Mouse (Mus musculus) fat pad, adult 2 months (tissue): ENCODE results near the gene Zdhhc18.

Experiments
- DNase-seq: peaks from one replicate; pipeline ENCODE4 v3.0.0-alpha.2; 2011; ENCODE audit warnings: low read depth, low spot score; ENCODE audit errors: extremely low read depth

Zdhhc18 gene

DNA sequence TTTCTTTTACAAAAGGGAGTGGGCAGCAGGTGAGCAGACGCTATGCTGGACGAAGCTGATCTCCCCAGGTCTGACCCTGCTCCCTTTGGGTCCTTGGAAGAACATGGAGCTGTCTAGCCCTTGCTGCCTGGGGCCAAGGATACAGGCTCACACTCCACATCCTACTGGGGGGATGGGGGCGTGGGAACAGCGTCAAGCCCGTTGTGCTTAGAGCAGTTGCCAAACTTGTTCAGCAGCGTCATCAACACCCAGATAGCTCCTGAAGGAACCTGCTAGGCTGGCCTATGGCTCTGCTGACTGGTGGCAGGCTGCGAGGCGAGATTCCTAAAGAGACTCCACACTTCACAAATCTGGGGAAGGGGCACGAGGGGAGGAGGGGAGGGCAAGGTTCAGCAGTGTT, 44.6 kb downstream of the Zdhhc18 start:
- no peak for DNase-seq

DNA sequence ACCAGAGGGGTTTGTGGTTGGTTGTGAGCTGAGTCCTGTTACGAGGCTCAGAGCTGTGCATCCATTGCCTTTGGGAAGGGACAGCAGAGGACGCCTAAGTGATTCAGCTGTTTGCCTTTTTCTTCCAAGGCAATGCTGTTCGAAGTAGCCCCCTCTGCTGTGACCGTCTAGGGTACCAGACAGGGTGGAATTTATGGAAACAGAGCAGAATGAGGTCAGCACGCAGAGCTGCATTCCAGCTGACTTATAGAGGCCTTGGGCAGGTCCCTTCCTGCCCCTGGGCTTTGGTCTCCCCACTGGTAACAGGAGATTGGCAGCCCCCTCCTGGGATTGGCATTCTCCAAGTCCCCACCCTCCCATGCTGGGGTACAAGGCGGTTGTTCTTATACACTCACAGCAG, 45.1 kb downstream of the Zdhhc18 start:
- no peak for DNase-seq

DNA sequence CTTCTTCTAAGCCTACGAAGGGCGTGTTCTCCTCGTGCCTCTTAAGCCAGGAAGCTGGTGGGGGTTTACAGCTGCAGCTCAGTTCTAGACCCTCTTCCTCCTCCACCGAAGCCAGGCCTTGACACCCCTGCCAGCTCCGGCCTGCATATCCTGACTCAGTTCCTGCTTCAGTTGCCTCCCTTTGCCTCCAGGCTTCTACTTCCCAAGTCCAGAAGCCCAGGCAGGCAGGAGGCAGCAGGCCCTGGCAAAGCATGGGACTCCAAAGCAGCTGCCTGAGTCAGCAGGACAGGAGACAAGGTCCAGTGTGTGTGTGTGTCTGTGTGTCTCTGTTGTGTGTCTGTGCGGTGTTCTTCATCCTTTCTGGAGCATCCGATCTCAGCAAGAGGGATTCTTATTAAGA, 45.8 kb downstream of the Zdhhc18 start:
- DNase-seq = no peak

DNA sequence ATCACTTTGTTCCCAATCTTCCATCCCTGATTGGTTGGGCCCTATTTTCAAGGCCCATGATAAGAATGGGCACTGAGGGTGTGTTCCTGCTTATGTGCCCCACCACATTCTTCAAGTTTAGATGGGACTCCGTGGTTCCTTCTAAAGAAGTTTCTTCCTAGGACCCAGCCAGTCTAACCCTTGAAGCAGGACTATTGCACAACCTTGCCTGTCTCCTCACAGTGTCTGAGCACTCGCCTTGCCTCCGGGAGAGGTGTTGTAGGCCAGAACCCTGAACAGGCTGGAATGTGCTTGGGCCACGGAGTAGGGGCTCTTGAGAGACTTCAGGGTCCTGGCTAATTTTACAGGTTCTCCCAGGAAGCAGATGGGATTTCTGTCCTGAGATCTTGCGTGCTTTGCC, 46.9 kb downstream of the Zdhhc18 start:
- DNase-seq = no peak

DNA sequence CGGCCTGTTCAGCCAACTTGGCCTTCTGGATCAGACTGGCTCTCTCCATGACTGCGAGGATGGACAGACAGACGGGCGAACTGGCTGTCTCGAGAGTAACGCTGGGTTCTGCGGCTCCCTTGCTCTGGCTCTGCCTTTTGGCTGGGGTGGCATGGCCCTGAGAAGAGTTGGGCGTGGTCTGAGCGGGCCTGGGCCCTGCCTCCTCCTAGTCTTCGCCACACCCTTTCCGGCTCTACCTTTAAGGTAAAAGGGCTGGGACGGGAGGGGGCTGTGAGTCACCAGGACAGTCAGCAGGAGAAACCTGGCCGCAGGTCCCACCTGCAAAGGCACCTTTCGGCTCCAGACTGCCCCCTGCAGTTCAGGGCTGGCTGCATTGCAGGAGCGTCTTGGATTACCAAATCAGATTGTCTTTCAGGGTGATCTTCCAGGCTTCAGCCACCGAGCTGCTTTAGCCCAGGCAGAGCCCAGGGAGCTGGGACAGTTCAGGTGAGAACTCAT, 48.2 kb downstream of the Zdhhc18 start, which contains the start of gene Sfn:
TSS of gene Sfn (minus strand) at position 448 of the 498 bp plus-strand sequence.
- peak; percentile 75 for DNase-seq

DNA sequence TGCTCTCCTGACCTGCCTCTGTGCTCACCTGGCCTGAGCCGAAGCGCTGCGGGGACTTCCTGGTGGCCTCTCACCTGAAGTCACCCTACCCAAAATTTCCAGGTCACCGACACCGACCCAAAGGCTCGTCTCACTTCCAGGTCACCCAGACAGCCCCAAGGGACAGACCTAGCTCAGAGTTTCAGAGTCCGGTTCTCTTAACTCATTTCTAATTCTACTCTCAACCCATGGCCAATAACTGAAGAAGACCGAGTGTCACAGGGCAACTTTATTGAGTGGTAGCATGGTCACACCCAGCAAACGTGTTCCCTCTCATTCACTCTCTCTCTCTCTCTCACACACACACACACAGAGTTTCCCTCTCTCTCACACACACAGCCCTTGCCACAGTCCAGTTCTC, 49.6 kb downstream of the Zdhhc18 start:
- DNase-seq = no peak

DNA sequence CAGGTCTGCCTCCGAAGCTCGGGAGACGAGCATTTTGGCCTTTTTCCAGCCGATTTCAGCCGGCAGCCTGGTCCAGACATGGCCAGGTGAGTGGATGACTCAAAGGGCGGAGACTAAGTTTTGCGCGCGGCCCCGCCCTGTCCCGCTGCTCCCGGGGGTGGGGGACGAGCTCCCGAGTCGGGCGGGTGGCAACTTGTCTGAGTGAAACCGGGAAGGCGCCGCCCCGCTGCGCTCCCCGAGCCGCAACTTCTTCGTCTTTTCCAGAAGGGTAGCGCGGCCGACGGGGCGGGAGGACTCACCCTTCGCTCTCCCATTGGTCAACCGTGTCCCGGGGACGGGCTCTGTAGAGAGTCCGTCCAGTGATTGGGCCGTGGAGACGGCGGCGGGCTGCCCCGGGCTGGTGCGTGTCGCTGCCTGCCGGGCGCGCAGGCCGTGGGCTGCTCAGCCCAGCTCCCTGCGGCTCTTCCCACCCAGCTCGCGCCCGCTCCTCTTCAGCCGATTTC, 50.3 kb downstream of the Zdhhc18 start:
- DNase-seq = peak; percentile 80

DNA sequence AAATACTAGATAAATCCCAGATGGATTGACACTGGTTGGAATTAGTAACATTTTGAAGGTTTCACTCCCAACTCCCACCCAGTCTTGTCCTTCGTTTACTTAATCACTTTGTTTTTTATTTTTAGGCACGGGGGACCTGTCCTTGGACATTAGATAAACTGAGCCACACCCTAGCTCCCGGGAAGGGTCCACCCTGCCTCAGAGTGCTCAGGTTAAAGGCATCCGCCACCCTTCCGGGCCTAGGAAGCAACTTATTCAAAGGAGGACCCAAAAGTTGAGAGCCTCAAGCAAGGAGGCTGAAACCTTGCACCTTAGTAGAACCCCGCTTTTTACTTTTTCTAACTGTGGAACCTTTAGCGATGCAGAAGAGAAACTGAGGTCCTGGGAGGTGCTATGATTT, 50.8 kb downstream of the Zdhhc18 start:
- DNase-seq = no peak

DNA sequence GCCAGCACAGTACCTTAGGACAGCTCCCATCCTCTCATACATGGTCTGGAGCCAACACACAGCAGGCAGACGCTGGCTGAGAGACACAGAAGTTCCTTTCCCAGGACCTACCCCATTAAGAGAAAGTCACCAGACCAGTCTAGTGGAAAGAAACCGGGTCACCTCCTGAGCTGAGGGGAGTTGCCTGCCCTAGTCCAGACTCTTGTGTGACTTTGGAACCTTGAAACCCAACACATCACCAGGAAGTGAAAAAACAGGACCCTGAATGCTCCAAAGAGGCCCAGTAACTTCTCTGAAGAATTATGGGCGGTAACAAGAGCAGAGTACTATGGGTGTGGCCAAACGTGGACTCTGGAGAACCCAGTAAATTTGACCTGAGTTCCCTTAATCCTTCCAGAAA, 51.3 kb downstream of the Zdhhc18 start:
- no peak for DNase-seq

DNA sequence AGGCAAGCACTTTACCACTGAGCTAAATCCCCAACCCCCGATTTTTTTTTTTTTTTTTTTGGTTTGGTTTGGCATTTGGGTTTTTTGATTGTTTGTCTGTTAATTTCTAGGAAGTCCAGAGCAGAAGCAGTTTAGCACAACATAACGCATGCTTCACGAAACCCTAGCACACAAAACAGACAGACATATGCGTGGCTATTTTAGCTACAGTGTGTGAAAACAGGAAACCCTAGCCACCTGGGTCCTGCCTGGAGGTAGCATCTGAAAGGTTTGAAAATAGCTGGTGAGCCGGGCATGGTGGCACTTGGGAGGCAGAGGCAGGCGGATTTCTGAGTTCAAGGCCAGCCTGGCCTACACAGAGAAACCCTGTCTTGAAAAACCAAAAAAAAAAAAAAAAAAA, 53.9 kb downstream of the Zdhhc18 start:
- DNase-seq = no peak

DNA sequence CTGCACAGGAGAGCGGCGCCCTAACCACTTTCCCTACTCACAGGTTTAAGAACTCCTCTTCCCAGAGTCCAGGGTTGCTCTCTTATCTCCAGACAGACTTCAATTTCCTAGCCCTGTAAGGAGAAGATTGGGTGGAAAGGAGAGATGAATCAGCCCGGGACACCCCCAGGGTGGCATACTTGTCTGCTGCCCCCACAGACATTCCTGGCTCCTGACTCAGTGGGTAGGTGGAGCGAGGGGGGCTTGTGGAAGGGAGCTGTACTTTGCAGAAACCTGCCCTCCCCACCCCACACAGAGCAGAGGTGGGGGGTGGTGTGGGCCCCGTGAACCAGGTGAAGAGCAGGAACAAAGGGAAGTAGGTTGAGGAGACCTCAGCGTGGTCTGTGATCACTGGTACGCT, 54.4 kb downstream of the Zdhhc18 start:
- no peak for DNase-seq

DNA sequence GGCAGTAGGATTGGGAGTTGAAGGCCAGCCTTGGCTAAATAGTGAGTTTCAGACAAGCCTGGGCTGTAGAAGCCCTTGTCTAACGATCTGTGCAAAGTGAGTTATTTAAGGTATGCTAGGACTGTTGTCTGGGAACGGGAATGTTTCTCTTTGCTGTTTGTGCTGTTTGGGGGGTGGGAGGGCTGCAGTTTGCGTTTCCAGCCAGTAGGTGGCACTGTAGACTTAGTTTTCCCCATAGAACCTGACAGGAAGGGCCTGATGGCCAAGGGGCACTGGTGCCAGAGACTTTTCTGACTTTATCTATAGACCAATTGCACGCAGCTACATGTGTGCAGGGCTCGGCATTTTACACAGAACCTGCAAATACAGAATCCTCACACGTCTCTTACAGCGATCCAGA, 57.4 kb downstream of the Zdhhc18 start:
- no peak for DNase-seq

DNA sequence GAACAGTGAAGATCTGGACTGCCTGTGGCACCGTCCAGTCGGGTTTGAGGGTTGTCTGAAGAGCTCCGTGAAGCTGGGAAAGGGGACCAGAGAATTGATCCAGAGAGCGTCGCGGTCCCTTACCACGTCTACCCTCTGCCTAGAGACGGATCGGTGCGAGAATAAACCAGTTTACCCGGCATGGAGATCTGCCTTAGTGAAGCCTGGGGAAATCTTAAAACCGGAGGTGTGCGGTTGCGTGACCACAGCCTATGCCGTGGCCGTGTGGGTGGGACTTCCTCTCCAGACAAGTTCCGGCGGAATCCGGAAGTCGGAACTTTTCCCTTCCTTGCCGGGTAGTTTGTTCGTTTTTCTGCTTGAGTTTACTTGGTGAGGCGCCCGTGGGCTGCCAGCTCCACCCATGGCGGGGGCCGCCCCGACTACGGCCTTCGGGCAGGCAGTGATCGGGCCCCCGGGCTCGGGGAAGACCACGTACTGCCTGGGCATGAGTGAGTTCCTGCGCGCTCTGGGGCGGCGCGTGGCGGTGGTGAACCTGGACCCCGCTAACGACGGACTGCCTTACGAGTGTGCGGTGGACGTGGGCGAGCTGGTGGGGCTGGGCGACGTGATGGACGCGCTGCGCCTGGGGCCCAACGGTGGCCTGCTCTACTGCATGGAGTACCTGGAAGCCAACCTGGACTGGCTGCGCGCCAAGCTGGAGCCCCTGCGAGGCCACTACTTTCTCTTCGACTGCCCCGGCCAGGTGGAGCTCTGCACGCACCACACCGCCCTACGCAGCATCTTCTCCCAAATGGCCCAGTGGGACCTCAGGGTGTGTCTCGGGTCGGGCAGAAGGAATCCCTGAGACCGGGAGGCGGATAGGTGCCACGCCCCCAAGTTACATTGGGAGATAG, 65.6 kb downstream of the Zdhhc18 start, which contains the start of gene Gpn2:
TSS of gene Gpn2 (plus strand) at position 304 of the 893 bp plus-strand sequence.
- no peak for DNase-seq

DNA sequence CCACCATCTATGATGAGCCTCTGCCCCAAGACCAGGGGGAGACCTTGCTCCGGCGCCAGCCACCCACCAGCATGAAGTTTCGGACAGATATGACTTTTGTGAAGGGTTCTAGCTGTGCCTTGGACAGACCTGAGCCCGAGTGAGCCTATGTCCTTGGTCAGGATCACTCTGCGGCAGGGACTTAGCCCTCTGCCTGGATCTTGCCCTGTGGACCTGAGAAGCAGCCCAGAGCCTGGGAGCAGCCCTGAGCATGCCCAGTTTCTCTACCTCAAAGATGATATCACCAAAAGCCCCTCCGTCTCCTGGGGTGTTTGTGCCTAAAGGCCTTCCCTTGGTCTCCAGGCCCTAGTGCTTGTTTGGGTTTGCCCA, 66.3 kb downstream of the Zdhhc18 start:
- no peak for DNase-seq

DNA sequence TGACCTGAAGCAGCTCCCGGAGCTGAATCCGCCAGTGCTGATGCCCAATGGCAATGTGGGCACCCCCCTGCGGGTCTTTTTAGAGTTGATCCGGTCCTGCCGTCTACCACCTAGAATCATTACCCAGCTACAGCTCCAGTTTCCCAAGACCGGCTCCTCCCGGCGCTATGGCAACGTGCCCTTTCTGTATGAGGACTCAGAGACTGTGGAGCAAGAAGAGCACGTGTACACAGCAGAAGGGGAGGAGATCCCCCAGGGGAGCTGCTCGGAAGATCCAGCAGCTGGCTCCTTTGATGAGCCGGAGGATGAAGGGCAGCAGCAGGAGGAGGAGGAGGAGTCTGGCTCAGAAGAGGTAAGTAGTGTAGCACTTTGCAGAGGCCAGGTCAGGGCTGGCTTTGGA, 72.0 kb downstream of the Zdhhc18 start:
- DNase-seq = no peak

DNA sequence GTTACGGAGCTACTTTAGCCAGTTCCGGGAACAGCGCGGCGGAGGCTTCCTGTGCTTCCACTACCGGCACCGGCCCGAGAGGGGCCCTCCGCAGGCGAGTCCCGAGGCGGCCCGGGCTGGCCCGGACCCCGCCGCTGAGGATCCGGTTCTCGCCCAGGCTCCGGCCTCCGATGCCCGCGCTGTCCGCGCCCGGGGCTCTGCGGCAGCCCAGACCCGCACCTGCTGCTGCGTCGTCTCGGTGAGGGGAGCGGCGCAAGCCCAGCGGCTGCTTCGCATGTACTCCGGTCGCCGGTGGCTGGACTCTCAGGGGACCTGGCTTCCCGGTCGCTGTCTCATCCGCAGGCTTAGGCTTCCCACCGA, 75.1 kb downstream of the Zdhhc18 start:
- DNase-seq = no peak

DNA sequence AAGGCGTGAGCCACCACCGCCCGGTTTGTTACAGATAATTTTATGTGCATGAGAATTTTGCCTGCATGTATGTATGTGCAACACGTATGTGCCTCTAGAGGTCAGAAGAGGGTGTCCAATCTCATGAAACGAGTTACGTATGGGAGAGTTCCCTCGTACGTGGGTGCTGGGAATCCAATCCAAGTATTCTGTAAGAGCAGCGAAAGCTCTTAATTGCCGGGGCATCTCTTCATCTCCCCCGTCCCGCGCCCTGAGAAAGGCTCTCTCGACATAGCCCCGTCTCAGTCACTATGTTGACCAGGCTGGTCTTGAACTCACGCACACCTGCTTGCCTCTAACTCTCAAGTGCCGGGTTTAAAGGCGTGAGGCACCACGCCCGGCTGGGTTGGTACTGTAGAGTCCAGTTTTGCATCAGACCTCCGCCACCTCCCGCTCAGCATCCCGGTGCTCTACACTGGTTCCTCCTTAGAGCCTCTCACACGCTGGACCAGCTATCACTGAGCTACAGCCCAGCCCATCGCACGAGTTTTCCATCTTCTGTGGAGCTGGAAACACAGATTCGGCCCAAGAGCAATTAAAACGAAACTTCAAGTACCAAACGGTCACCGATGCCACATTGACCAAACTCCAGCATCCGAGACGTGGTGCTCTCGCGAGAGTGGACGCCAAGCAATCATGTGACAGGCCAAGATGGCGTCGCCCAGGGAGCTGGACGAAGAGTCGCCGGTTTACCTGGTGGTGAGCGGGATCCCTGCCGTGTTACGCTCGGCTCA, 75.7 kb downstream of the Zdhhc18 start, which contains the start of gene Gpatch3:
TSS of gene Gpatch3 (plus strand) at position 676 of the 773 bp plus-strand sequence.
- DNase-seq = no peak

DNA sequence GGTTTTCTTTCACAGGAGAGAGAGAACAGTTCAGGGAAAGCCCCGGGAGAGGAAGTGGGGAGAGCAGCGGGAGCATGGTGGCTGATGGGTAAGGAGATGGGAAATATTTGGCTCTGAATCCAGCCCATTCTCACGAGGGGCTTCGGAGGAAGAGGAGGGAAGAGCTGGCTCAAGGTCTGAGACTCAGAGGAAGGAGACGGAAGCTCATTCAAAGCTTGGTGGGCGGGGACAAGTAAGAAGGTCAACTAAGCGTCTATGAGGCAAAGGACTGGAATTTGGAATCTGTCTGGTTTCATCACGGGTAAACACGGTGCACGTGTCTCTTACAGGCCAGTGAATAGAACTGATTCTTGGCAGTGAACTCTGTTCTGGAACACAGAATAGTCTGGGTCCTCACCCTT, 79.9 kb downstream of the Zdhhc18 start:
- DNase-seq = no peak

DNA sequence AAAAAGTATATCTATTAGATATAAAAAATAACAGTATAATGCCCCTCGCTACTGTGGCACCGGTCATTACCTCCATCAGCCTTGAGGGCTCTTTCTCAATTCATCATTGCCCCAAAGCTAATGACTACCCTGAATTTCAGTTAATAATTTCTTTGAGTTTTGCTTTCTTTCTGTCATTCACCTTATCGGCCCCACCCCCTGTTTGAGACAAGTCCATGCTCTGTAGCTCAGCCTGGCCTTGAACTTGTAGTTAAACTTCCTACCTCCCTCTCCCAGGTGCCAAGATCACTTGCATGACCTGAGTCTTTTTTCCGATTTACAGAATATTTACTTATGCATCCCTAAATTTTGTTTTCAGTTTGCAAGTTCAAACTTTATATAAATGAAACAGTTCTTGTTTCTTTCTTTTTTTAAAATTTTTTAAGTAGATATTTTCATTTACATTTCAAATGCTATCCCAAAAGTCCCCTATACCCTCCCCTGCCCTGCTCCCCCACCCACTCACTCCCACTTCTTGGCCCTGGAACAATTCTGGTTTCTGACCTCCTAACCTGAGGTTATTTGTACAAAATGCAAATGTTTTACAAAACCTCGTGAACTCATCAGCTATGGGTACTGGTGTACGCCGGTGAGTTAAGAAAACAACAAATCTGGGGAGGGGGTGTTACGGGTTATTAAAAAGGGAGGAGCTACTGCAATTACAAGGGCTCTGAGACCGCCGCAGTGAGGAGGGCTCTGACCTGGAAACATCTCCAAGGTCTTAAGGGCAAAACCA, 80.5 kb downstream of the Zdhhc18 start:
- no peak for DNase-seq

DNA sequence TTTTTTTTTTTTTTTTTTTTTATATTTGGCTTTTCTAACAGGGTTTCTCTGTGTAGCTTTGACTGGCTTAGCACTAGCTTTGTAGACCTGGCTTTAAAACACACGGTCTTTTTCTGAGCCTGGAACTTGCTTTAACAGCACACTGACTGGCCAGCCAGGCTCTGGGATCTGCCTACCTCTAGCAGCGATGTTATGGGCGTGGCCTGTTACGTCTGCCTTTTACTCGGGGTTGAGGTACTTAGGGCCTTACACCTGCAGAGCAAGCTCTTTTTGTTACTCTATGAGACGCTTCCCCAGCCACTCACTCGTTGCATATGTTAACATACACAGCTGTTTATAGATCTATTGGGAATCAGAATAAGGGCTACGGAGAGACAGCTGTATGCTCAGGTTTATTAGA, 82.7 kb downstream of the Zdhhc18 start:
- DNase-seq = no peak

DNA sequence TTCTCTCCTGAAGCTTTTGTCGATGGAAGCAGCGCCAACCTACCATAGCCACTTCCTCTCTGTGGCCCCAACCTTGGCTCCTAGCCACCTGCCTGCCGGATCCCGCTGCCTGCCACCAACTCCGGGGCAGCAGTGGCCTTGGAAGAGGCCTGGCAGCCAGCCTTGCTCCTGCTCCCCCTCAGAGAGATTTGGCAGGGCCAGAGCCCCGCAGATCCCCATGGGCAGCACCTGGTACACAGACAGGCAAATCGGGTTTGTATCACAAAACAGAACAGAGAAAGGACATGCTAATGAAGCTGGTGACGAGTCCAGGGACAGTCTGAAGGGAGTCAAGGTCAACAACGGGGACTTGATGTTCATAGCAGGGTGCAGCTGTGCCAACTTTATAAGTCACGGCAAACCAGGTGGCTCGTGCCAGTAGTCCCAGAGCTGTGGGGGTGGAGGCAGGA, 86.8 kb downstream of the Zdhhc18 start:
- DNase-seq = no peak
